Mouse (Mus musculus) bone marrow, adult 2 months (tissue): ENCODE data around the gene Grid1.

Experiments used
- CTCF ChIP-seq: fragments of 200-500 bp; IDR thresholded peaks from 2 replicates; pipeline ENCODE4 v1.5.1; 2011; ENCODE audit warnings: low read length, control low read depth; ENCODE audit not compliant: control insufficient read depth, insufficient read depth
- POLR2A ChIP-seq: fragments of 200-500 bp; IDR thresholded peaks from 2 replicates; pipeline ENCODE4 v1.6.1; 2011; ENCODE audit warnings: low read depth, mild to moderate bottlenecking, control low read depth, low read length, borderline replicate concordance; ENCODE audit not compliant: control insufficient read depth

DNA sequence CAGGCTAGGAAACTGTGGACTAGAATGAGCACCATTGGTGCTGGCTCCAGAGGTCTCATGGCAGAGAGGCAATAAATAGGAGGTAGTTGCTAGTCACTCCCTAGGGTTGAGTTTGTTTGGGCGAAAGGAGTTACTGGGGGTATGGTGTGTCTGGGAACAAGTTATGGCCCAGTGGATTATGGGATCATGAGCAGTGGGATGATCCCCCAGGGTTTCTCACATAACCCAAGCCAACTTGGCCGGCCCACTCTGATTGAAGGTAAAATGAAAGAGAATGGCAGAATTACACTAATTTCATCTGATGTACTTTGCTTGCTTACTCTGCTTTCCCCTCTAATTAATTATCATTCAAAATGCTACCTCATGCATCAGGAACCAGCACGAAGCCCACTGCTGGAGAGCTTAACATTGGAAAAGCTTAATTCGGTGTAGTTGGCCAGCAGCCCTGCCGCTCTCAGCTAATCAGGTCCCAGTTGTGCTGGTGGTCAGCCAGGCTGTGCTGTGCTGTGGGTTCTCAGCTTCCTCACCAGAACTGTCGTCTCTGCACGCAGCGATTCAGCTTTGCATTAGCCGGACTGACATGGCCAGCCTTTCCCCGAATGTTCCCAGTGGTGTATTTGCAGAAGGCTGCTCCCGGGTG is 207.7 kb downstream of the Grid1 start:
- TF ChIP-seq CTCF (no peak), POLR2A (no peak)
